Mouse (Mus musculus) spleen, postnatal 4 days (tissue): ENCODE data around the gene Mrpl35.

ENCODE experiments used
- DNase-seq, 2 experiments: peaks; one replicate each; pipeline ENCODE4 v3.0.0; 2022; ENCODE audit warnings: low spot score in 2 of 2

Gene Mrpl35

DNA sequence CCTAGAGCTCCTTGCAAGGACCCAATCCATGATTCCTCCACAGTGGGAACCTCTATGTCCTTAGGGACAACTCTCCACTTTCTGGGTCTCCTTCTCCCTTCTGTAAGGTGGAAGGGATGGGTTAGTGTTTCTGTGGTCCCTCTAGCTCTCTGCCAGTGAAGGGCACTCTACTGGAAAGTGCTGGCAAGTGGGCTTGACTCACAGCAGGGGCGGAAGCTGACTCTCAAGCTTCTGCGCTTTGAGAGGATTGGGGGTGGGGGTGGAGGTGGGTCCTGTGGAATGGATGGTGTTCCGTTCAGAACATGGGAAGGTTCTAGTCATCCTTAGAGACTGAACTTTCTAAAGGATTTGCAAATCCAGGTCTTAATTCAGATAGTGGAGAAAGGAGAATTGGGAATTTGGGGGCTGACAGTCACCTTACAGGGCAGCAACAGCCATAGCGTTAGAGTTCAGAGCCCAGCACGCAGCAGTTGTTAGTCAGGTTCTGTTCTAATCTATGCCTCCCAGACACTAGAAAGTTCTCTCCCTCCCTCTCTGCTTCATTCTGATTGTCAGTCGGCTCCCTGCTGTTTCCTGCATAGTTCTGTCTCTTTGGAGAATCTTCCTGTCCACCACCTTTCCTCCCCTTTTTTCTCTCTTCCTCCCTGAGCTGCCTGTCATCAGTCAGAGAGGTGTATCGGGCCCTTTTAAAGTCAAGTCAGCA lies 25.6 kb downstream of the Mrpl35 start:
- DNase-seq: peak in 1 of 2 experiments; percentile 31

- DNase-seq: no peak
These were observed 27.4 kb downstream of the Mrpl35 start for GRCm38 (mm10) chr6:71799391-71799790.

- DNase-seq: no peak
These were observed 35.0 kb downstream of the Mrpl35 start for GRCm38 (mm10) chr6:71791771-71792170.

DNA sequence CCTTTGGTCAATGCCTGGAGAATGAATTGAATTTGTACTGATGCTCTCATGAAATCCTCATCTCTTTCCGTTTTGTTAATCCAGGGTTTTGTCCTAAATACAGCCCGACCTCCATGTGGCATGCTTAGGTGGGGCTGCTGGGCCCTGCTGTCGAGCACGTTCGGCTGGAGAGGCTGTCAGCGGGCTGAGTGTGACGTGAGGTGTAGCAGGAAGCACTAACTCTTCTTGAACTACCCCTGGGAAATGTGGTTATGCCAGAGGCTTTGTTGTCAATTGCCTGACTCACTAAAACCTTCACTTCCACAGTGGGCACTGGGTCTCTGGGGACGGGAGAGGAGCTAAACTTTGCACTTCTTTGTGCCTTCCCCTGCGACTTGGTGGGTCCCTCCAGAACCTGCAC lies 38.4 kb downstream of the Mrpl35 start:
- no peak for DNase-seq

GRCm38 (mm10) chr6:71783165-71783564 lies 43.6 kb downstream of the Mrpl35 start:
- DNase-seq: no peak

DNA sequence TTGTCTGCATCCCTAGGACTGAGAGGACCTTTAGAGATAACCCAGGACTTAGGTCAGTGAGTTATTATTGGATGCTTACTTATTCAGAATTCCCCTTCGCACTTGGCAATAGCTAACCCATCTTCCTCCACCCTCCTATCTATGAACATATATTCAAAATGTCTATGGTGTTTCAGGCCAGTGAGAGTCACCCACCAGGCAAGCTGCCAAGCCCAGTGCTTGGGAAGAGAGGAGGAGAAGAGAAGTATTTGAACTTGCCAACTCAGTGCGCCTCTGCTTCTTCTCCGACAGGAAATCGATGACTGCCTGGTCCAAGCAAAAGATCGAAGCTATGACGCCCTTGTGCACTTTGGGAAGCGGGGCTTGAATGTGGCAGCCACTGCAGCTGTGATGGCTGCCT lies 46.3 kb downstream of the Mrpl35 start:
- no peak for DNase-seq

DNA sequence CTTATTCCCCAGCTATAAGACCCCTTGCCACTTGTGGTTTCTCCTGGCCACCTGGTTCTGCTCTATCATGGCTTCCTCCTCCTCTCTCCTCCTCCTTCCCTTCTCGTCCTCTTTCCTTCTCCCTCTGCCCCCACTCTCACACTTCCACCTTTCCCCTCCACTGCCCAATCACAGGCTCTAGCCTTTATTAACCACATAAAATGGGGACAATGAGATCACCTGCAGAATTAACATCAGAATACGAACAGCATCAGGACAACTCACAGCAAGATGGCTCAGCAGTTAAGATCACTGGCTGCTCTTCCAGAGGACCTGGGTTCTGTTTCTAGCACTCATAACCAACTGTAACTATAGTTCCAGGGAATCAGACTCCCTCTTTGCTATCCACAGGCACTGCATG lies 46.9 kb downstream of the Mrpl35 start:
- DNase-seq: no peak

DNA sequence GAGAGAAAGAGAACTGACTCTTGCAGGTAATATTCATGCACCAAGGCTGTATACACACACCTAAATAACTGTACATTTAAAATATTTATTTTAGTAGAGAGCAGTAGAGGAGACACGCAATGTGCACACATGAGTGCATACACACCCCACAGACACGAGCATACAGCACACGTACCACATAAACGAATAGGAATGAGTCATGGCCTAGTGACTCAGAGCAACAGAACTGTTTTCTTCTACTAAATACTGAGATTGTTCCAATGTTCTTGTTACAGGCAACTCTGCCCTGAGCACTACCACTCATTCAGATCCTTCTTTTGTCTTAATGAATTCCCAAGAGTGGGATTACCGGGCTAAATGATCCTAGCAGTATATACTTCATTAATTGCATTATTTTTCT lies 48.8 kb downstream of the Mrpl35 start:
- DNase-seq: no peak

GRCm38 (mm10) chr6:71772636-71773208 lies 54.0 kb downstream of the Mrpl35 start:
- DNase-seq: no peak

DNA sequence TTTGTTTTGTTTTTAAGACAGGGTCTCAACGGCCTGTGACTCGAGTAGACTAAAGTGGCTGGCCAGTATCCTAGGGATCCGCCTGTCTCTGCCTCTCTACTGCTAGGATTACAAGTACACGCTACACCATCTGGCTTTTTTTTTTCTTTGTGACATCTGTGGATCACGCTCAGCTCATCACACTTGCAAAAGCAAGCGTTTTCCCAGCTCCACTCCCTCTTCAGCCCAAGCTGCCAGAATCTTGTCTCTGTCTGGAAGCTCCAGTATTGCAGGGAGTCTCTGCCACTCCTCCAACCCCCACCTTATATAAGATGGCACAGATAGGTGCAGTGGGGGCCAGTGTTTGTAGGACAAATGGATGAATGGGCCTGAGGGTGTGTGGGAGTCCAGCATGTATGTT lies 54.6 kb downstream of the Mrpl35 start:
- no peak for DNase-seq

DNA sequence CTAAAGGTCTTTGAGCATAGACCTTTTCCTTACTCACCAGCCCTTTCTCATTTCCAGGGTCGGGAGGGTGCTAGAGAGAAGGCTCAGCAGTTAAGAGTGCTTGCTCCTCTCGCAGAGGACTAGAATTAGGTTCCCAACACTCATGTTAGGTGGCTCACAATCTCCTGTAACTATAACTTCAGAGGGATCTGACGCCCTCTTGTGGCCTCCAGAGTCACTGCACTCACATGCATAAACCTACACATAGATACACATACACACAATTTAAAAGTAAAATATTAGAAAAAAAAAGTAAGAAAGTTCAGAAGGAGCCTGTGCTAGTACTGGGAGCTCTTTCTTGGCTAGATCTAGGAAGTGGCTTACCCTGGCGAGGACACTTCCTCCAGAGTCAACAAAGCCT lies 55.5 kb downstream of the Mrpl35 start:
- DNase-seq: no peak

- DNase-seq: no peak
These were observed 55.9 kb downstream of the Mrpl35 start for GRCm38 (mm10) chr6:71770856-71771255.

DNA sequence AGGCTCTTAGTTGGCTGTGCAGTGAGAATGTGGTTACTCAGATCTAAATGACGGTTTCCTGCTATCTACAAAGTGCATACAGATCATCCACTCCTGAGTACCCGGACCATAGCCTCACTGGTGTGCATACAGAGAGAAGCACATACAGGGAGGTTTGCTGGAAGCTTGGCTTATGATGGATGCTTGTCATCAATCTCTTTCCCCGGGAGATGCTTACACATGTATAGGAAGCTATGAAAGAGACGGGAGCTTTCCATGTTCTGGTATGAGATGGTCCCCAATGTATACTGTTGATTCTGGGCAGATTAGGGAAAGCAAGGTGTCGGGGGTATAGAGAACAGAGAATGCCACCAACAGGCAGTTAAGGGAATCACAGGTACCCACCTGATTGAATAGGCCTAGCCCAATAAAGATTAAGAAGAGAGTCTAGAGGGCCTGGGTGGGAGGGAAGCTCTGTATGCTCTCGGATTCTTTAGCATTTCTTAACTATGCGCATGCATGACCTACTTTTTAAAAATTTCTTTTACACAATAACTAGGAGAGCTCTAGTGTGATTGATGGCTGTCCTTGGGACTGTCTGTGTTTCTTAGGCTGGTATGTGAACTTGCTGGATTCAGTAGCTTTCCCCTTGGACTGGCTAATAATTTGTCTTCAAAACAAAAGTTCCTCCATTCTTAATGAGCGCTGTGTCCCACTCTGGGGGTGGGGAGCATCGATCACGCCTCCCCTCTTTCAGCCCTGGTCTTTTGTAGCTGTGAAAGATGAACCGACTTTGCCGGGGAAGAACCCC lies 56.7 kb downstream of the Mrpl35 start:
- DNase-seq: no peak

DNA sequence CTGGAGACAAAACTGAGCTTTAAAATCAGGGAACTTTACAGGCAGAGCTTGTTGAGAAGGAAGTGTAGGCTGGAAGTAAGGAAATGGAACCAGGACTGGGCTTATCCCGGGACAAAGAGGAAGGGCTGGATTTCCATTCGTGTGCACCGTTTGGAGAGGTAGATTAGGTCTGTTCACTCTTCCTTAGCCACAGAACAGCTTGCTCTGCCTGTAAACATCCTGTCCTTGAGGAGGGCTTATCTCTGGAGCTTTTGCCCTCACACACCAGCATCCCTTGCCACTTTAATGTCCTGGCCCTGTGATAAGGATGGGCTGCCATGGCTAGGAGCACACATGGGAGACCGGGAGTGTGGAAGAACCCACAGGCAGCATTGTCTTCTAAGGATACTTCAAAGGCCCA lies 59.0 kb downstream of the Mrpl35 start:
- DNase-seq: no peak
